Mouse (Mus musculus) layer of hippocampus, adult 9-10 months (tissue): ENCODE measurements around the gene Slc31a2.

Source experiments
- DNase-seq: peaks from one replicate; pipeline ENCODE4 v3.0.0; 2022; ENCODE audit warnings: low spot score

Slc31a2 gene

GRCm38 (mm10) chr4:62316456-62316855, 54.1 kb downstream of the Slc31a2 start:
- DNase-seq = no peak

DNA sequence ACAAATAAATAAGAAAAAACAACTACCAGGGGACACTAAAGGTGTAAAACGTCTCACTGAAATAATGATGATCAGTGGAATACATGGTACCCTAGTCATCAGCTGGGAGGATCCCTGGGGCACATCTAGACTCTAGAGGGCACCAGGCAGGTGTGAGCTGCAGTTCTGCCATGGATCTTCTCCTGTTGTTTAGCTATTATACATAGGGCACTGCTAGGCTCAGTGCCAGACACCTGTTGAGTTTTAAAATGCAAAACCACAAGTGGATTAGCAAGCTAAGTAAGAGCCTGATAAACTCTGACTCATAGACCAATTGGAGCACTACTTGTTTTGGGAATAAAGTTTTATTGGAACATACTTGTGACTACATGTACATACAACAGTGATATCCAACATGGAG, 55.9 kb downstream of the Slc31a2 start:
- no peak for DNase-seq

DNA sequence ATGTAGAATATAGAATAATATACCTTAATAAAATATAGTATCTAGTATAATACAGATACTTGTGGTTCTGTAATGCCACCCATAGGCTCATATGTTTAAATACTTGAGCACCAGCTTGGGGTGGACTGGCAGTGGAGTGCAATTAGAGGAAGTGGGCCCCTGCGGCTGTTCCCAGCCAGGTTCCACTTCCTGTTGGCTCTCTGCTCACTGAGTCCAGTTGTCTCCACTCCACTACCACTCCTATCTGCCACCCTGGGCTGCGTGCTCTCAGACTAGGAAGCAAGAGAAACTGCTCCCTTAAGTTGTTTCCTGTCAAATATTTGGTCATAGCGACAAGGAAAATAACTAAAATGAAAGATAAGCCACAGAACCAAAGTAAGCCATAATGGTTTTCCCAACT, 60.3 kb downstream of the Slc31a2 start:
- DNase-seq = no peak

- DNase-seq = no peak
Measured at GRCm38 (mm10) chr4:62326111-62326510, 63.7 kb downstream of the Slc31a2 start.

GRCm38 (mm10) chr4:62328941-62329660, 66.7 kb downstream of the Slc31a2 start:
- no peak for DNase-seq

- DNase-seq = no peak
Measured at GRCm38 (mm10) chr4:62331977-62332376, 69.6 kb downstream of the Slc31a2 start.

DNA sequence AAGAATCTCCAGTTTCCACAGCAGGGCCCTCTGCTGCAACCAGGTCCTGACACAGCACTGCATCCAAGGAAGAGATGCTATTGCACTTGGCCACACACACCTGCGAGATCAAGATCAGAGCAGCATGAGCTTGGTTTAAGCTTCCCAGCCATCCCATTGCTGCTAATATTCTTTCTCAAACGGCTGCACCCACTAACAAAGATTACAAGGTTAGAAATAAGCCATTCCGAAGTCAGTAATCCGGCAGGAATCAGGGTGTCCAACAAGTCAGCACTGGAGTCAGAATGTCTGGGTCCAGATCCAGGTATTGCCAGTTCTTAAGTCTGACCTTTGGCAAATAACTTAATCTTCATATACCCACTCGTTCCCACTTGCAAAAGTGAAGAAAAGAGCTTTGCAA, 76.2 kb downstream of the Slc31a2 start:
- no peak for DNase-seq

GRCm38 (mm10) chr4:62344000-62344399, 81.6 kb downstream of the Slc31a2 start:
- no peak for DNase-seq

- DNase-seq = no peak
Measured at GRCm38 (mm10) chr4:62345827-62346226, 83.5 kb downstream of the Slc31a2 start.

DNA sequence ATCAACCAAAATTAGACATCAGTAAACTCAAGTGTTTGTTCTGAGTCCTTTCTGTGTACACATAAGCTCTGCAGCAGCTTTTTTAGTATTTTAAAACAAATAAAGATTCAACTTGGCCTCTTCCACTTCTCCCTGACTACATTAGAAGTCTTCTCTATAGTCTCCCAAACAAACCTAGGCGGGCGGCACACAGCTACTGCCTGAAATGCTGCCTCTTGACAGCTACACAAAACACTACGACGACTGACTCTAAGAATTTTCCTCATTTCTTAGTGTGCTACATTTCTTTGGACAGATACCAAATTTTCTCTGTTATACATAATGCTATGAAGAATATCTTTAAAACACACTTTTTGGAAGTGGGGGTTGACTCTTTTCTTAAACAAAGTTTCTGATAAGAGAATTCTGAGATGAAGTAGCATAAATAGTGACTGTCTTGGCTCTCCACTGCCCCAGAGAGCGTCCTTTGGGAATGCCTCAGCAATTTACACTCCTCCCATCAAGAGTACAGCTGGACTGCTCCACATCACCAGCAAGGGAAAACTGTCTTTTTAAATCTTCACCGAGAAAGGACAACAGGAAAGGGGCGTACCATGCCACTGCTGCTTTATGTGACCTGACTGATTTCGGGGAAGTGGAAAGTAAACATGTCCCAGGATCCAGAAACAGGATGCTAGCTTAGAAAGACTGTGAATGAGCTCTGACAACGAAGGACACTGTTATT, 85.4 kb downstream of the Slc31a2 start:
- no peak for DNase-seq
